Mouse (Mus musculus): ENCODE results near the gene Traf4. TPM values are rescaled to one million over a fixed set of nuclear protein-coding genes. Genes with fewer than 3 reads are reported as not detected.

Gene Traf4
- total RNA-seq, 4 experiments from 2014 or later: 9.2 to 11.1 (median 10.4) TPM

Small RNA genes lying within 50 kb of the gene (microRNA-seq; reads per million reads assigned to microRNA genes)
- 0 to 0.96 reads per million in 2 experiments for gene Mir7653

Other genes starting within 250 kb of the Traf4 start
- 100 to 1,000 TPM; 139 to 164 (median 153) TPM for gene Sez6, start 234.8 kb downstream of the Traf4 start, total RNA-seq (2022)
- 10 to 100 TPM; 56.1 to 64.4 (median 61.1) TPM for gene Phf12, start 182.8 kb downstream of the Traf4 start, total RNA-seq (2022)
- gene Dhrs13, start 133.3 kb downstream of the Traf4 start, total RNA-seq (2022): 1 to 10 TPM; 4.0 to 5.2 (median 4.8) TPM
- gene Flot2, start 127.7 kb downstream of the Traf4 start, total RNA-seq (2022): 10 to 100 TPM; 75.9 to 79.8 (median 76.1) TPM
- 10 to 100 TPM; 15.8 to 21.7 (median 21.2) TPM for gene Eral1, start 85.2 kb downstream of the Traf4 start, total RNA-seq (2022)
- gene Fam222b, start 70.9 kb downstream of the Traf4 start, total RNA-seq (2022): 10 to 100 TPM; 27.4 to 30.0 (median 28.1) TPM
- gene Nek8, start 11.1 kb upstream of the Traf4 start, total RNA-seq (2022): 1 to 10 TPM; 3.0 to 3.5 (median 3.3) TPM
- 10 to 100 TPM; 16.6 to 24.8 (median 23.8) TPM for gene Tlcd1, start 11.1 kb upstream of the Traf4 start, total RNA-seq (2022)
- 100 to 1,000 TPM; 606 to 878 (median 722) TPM for gene Rpl23a, start 18.0 kb upstream of the Traf4 start, total RNA-seq (2022)
- gene Rab34, start 22.8 kb upstream of the Traf4 start, total RNA-seq (2022): 10 to 100 TPM; 28.2 to 39.4 (median 36.4) TPM
- 1 to 10 TPM; 3.9 to 5.9 (median 4.9) TPM for gene Proca1, start 27.8 kb upstream of the Traf4 start, total RNA-seq (2022)
- gene Sdf2, start 80.2 kb upstream of the Traf4 start, total RNA-seq (2022): 10 to 100 TPM; 61.6 to 67.7 (median 62.3) TPM
- 100 to 1,000 TPM; 124 to 126 (median 125) TPM for gene Supt6, start 80.4 kb upstream of the Traf4 start, total RNA-seq (2022)
- 100 to 1,000 TPM; 181 to 208 (median 193) TPM for gene 2610507B11Rik, start 96.2 kb upstream of the Traf4 start, total RNA-seq (2022)
- 10 to 100 TPM in 1 of 4 experiments, 1 to 10 TPM in 3; 4.3 to 11.8 (median 7.3) TPM for gene BC030499, start 125.3 kb upstream of the Traf4 start, total RNA-seq (2022)
- gene Spag5, start 135.9 kb upstream of the Traf4 start, total RNA-seq (2022): 1 to 10 TPM; 5.8 to 9.4 (median 7.1) TPM
- gene Aldoc, start 157.4 kb upstream of the Traf4 start, total RNA-seq (2022): 1,000 to 10,000 TPM in 1 of 4 experiments, 100 to 1,000 TPM in 3; 734 to 1,027 (median 804) TPM
- gene Pigs, start 162.8 kb upstream of the Traf4 start, total RNA-seq (2022): 10 to 100 TPM; 58.9 to 64.6 (median 62.2) TPM
- gene Unc119, start 177.9 kb upstream of the Traf4 start, total RNA-seq (2022): 10 to 100 TPM; 30.9 to 37.3 (median 34.9) TPM
- under 1 TPM in 1 of 4 experiments, not detected in 3; 0.10 TPM for gene Foxn1, start 221.0 kb upstream of the Traf4 start, total RNA-seq (2022)